Mouse (Mus musculus) CH12.LX (cell line): ENCODE measurements at regions not wholly inside any gene's neighbourhood (a gene's known extent, or its start where the extent isn't known, plus 50 kb on each side); places are given as distances from the start of the nearest gene placed in this dataset.

Experiments used
- CHD1 ChIP-seq: IDR thresholded peaks from 2 replicates; pipeline ENCODE4 v1.6.1; 2012; ENCODE audit warnings: low read depth, low read length, improper control_type of control experiment, inconsistent platforms
- E2F4 ChIP-seq: IDR thresholded peaks from 2 replicates; pipeline ENCODE4 v1.6.1; 2011; ENCODE audit warnings: low read depth, low read length, improper control_type of control experiment; ENCODE audit not compliant: insufficient replicate concordance
- NRF1 ChIP-seq: IDR thresholded peaks from 2 replicates; pipeline ENCODE4 v1.6.1; 2014; ENCODE audit warnings: low read depth, mild to moderate bottlenecking, inconsistent platforms, low read length, improper control_type of control experiment, moderate library complexity
- POLR2A ChIP-seq: IDR thresholded peaks from 2 replicates; pipeline ENCODE4 v1.6.1; 2011; ENCODE audit warnings: low read depth, mild to moderate bottlenecking, improper control_type of control experiment, low read length

DNA sequence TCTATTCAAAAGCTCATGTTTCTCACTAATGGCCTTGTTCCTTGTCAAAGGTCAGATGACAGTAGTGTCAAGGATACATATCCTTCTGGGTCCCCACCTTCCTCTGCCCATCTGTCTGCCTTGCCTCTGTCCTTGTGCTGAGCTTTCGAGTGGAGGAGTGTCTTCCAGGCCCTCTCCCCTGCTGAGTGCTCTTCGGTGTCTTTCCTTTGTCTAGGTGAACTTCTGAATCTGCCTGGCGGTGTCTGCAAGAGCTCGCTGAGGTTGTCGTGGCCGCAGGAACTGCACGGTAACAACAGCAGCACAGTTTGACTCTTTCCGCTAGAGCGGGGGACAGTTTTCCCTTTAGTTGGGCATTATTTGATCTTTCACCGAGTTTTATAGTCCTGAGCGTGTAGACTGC lies 111.7 kb downstream of the Kif26a start:
- TF ChIP-seq POLR2A (no peak), E2F4 (no peak), NRF1 (no peak), CHD1 (no peak)
